Mouse (Mus musculus): Measurements from ENCODE around the gene Gbp2b.
"Not testable (repeated sequence)": the region's sequence is repeated elsewhere in the genome, so short reads cannot be mapped to it uniquely, and the experiment has no call there.

- TF ChIP-seq CTCF (conservative IDR thresholded peaks at IDR 0.05; ENCODE audit: low read length); POU5F1 (IDR thresholded peaks at IDR 0.05; ENCODE audit: borderline replicate concordance, low read length): not testable (repeated sequence)
These were observed 27.2 kb upstream of the Gbp2b start for GRCm38 (mm10) chr3:142567490-142567889.

Data from E14TG2a.4 (cell line).